Mouse (Mus musculus) skeletal muscle tissue, adult 2 months (tissue): ENCODE measurements around the gene Stx4a.

Experiments
- DNase-seq: peaks from one replicate; pipeline ENCODE4 v3.0.0-alpha.2; 2012; ENCODE audit warnings: low read depth, low spot score

Gene Stx4a

GRCm38 (mm10) chr7:127898179-127898956 lies 74.3 kb downstream of the Stx4a start:
- DNase-seq, result no peak
